Mouse (Mus musculus) C2C12 (cell line): ENCODE results near the gene Rfwd3. TPM values are rescaled to one million over a fixed set of nuclear protein-coding genes. Genes with fewer than 3 reads are reported as not detected.
"Not testable (repeated sequence)": the region's sequence is repeated elsewhere in the genome, so short reads cannot be mapped to it uniquely, and the experiment has no call there.

Source experiments
- H3K27me3 ChIP-seq: one replicate; pipeline ENCODE4 v1.6.1; 2011; ENCODE audit not compliant: control insufficient read depth, insufficient read depth, insufficient read length
- H3K36me3 ChIP-seq: one replicate; pipeline ENCODE4 v1.6.1; 2011; ENCODE audit not compliant: control insufficient read depth, insufficient read depth
- H3K4me3 ChIP-seq: one replicate; pipeline ENCODE4 v1.5.1; 2011; ENCODE audit warnings: mild to moderate bottlenecking, control low read depth; ENCODE audit not compliant: poor library complexity, insufficient read depth, severe bottlenecking
- H3K79me2 ChIP-seq: one replicate; pipeline ENCODE4 v1.6.1; 2011; ENCODE audit not compliant: control insufficient read depth, insufficient read depth
- H3K79me3 ChIP-seq: one replicate; pipeline ENCODE4 v1.6.1; 2011; ENCODE audit warnings: low read depth, control low read depth
- H3ac ChIP-seq: one replicate; pipeline ENCODE3; 2011; ENCODE audit warnings: low read depth; ENCODE audit not compliant: control insufficient read depth, insufficient read length
- CEBPB ChIP-seq: IDR thresholded peaks from one replicate; pipeline ENCODE4 v1.6.1; 2011; ENCODE audit warnings: low read depth, mild to moderate bottlenecking, control low read depth, moderate library complexity
- CTCF ChIP-seq: IDR thresholded peaks from one replicate; pipeline ENCODE4 v1.5.1; 2011; ENCODE audit not compliant: control insufficient read depth, insufficient read depth, insufficient read length
- FOSL1 ChIP-seq: IDR thresholded peaks from one replicate; pipeline ENCODE4 v1.8.0; 2011; ENCODE audit warnings: mild to moderate bottlenecking, low read length; ENCODE audit not compliant: poor library complexity, insufficient read depth, severe bottlenecking
- MAX ChIP-seq: IDR thresholded peaks from one replicate; pipeline ENCODE4 v1.6.1; 2011; ENCODE audit warnings: mild to moderate bottlenecking, control low read depth
- MYOD1 ChIP-seq: IDR thresholded peaks from one replicate; pipeline ENCODE4 v1.6.1; 2011; ENCODE audit warnings: low read depth; ENCODE audit not compliant: control insufficient read depth, insufficient read length
- MYOG ChIP-seq: IDR thresholded peaks from one replicate; pipeline ENCODE4 v1.6.1; 2011; ENCODE audit not compliant: control insufficient read depth, insufficient read length; ENCODE audit errors: extremely low read depth
- USF1 ChIP-seq: IDR thresholded peaks from one replicate; pipeline ENCODE4 v1.6.1; 2011; ENCODE audit warnings: low read depth, mild to moderate bottlenecking, control low read depth, moderate library complexity
- polyA plus RNA-seq: library from polyadenylated mRNA; unstranded; fragments of >200 nt; fragmentation: generic; extraction: Trizol; gene quantifications from one replicate; pipeline ENCODE4 v1.2.1, GENCODE M21; 2012; ENCODE audit warnings: missing spikeins

The Rfwd3 gene
- polyA plus RNA-seq, 1 experiment: 28.8 TPM

DNA sequence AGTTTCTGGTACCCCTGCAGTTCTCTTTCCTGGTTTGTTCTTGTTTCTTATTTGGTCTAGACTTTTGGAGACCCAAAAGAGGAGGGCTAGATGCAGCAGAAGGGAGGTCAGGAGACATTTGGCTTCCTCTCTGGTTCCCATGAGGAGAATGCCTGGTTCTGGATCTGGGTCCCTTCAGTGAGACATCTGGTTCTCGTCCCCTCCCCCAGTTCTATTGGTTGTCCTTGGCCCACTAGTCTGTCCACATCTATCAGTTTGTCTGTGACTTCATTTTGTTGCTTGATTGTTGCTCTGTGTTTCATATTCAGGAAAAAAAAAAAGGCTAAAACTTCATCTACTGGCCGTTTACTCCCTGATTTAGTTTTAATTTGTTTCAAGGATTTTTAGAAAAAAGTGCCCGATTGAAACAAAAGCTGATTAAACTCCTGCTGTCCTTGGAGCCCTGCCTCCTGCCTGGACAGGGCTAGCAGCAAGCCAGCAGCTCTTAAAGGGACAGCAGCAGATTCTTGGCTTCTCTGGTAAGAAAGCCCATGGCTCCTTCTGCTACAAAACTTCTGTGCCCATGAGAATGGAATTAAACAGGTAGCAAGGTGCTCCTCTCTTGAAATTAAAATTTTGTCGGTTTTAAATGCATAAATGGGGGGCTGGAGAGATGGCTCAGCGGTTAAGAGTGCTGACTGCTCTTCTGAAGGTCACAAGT lies 5.2 kb upstream of the Rfwd3 start:
- H3K36me3 ChIP-seq: peaks cover under 1% of the 10 kb centered on the region
- H3K4me3 ChIP-seq: no peak overlapping the region
- TF ChIP-seq USF1: no peak
- TF ChIP-seq MAX: no peak
- no peak for TF ChIP-seq CTCF
- no peak for TF ChIP-seq MYOG
- no peak for TF ChIP-seq MYOD1
- TF ChIP-seq FOSL1: no peak
- no peak for TF ChIP-seq CEBPB
- H3K79me2 ChIP-seq: no peaks in the 10 kb centered on the region
- H3K27me3 ChIP-seq: no peaks in the 10 kb centered on the region
- H3K79me3 ChIP-seq: no peaks in the 10 kb centered on the region
- H3ac ChIP-seq: no peak overlapping the region

DNA sequence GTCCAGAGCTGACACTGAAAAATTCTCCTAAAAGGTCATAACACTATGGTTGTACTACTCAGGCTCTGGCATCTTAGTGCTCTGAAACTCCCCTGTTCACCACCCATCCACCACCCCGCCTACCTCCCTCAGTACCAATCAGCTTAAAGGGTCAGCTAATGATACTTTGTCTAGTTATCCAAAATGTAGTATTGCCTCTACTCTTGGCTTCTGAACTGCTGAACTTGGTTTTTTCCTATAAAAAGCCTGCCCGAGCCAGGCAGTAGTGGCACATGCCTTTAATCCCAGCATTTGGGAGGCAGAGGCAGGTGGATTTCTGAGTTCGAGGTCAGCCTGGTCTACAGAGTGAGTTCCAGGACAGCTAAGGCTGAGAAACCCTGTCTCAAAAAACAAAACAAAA lies 4.3 kb upstream of the Rfwd3 start:
- Histone ChIP-seq H3K79me2 (peaks cover 7% of the 10 kb centered on the region), H3ac (no peak overlapping the region), H3K4me3 (no peak overlapping the region), H3K36me3 (no peaks in the 10 kb centered on the region), H3K79me3 (peaks cover 5% of the 10 kb centered on the region), H3K27me3 (no peaks in the 10 kb centered on the region)
- TF ChIP-seq FOSL1: no peak
- TF ChIP-seq MYOD1: no peak
- TF ChIP-seq MAX: no peak
- no peak for TF ChIP-seq CTCF
- no peak for TF ChIP-seq USF1
- TF ChIP-seq CEBPB: no peak
- TF ChIP-seq MYOG: no peak

DNA sequence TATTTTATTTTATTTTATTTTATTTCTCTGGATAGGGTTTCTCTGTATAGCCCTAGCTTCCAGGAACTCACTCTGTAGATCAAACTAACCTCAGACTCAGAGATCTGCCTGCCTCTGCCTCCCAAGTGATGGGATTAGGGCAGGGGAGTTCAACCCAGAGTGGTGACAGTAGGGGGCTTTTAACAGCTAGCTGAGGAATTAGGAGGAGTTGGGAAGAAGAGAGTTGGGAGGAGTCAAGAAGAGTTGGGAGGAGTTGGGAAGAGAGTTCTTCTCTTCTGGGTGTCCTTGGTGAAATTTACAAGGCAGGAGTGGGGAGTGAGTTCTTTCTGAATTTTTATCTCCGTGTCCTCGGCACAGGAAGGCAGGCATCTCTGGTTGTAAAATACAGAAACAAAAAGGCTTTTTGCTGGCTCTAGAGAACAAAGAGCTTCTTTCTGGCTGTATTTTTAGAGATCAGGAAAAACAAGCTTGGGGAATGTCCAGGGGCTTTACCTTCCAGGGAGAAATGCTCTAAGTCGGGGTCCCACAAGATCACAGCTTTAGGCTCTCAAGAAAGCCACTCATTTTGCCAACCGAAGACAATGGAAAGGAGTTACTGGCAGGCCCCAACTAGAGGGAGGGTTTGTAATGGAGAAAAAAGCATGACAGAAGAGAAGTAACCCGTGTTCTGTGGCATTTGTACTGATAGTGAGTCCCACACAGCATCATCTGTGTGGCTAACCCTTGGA lies 3.2 kb upstream of the Rfwd3 start:
- H3ac ChIP-seq, H3K4me3 ChIP-seq, H3K36me3 ChIP-seq, H3K27me3 ChIP-seq: not testable (repeated sequence)
- Histone ChIP-seq H3K79me2 (peaks cover 18% of the 10 kb centered on the region), H3K79me3 (peaks cover 16% of the 10 kb centered on the region)

DNA sequence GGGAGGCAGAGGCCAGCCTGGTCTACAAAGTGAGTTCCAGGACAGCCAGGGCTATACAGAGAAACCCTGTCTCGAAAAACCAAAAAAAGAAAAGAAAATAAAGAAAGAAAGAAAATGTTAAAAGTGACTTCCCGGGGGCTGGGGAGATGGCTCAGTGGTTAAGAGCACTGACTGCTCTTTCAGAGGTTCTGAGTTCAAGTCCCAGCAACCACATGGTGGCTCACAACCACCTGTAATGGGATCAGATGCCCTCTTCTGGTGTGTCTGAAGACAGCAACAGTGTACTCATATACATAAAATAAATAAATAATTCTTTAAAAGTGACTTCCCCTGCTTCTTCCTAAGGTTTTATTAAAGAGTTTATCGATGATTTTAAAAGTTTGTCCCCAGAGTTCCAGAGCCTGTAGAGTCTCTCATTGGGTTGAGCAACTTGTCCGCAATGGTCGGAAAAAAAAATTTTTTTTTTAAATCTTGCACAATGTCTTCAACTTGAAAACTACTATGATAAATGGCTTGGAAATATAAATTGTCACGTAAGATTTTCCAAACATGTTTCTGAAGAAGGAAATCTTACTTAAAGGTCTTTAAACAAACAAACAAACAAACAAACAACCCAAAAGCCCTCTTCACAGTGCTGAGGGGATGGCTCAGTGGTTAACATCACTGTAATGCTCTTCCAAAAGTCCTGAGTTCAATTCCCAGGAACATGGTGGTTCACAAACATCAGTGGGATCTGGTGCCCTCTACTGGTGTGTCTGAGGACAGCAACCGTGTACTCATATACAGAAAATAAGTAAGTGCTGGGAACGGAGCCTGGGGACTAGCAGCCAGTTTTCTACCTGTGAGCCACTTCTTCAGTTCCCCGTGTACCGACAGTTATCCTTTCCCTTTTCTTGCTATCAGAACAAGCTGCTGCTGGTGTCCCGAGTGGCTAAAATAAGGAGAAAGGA lies 850 bp upstream of the Rfwd3 start:
- Histone ChIP-seq H3ac (no peak overlapping the region), H3K36me3 (peaks cover 9% of the 10 kb centered on the region), H3K79me2 (peaks cover 41% of the 10 kb centered on the region), H3K4me3 (peak overlapping the region; percentile 23), H3K27me3 (no peaks in the 10 kb centered on the region), H3K79me3 (peaks cover 34% of the 10 kb centered on the region)
- TF ChIP-seq CTCF: no peak
- peak; percentile 16 for TF ChIP-seq MAX

DNA sequence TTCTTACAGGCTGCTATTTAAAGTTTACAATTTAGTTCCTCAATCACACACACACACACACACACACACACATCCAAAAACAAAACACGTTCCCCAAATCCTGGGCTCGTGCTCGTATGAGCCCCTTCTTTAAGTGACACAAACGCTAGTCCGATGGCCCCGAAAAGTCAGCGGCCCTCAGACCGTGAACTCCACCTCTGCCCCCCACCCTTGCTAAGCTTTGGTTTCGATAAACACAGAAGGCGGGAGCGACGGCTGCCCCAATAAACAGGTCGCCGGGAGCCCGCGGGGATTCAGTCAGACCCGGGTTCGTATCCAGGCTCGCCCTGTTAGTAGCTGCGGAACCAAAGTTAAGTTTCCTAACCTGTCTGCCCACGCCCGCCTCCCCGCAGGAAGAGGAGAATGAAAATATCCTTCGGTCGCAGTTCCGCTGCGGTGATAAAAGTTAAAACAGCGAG lies 630 bp downstream of the Rfwd3 start:
- H3K4me3 ChIP-seq: peak overlapping the region; percentile 91
- peaks cover 45% of the 10 kb centered on the region for H3K79me3 ChIP-seq
- H3K27me3 ChIP-seq: no peaks in the 10 kb centered on the region
- H3K79me2 ChIP-seq: peaks cover 56% of the 10 kb centered on the region
- H3ac ChIP-seq: peak overlapping the region; percentile 75
- H3K36me3 ChIP-seq: peaks cover 20% of the 10 kb centered on the region
- TF ChIP-seq CEBPB: no peak
- TF ChIP-seq USF1: no peak
- no peak for TF ChIP-seq CTCF
- TF ChIP-seq MAX: no peak
- no peak for TF ChIP-seq MYOG
- no peak for TF ChIP-seq FOSL1
- no peak for TF ChIP-seq MYOD1

DNA sequence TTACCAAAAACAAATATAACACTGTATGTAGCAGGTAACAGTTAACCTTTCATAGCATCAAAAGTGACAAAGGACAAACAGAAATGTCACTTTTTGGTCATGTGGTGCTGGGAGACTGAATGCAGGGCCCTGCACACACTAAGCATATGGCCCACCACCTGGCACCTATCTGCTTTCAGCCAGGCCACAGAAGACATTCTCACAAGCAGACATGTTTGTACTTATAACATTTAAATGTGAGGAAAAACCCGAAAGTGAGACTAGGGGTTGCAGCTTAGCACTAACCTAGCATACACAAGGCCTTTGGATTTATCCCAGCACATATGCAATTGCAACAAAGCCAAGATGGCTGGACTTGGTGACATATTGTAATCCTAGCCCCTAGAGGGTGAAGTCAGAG lies 2.0 kb downstream of the Rfwd3 start:
- Histone ChIP-seq H3K79me3 (peaks cover 51% of the 10 kb centered on the region), H3ac (no peak overlapping the region), H3K4me3 (no peak overlapping the region), H3K27me3 (no peaks in the 10 kb centered on the region), H3K36me3 (peaks cover 34% of the 10 kb centered on the region), H3K79me2 (peaks cover 70% of the 10 kb centered on the region)
- no peak for TF ChIP-seq USF1
- no peak for TF ChIP-seq FOSL1
- no peak for TF ChIP-seq CEBPB
